Mouse (Mus musculus): Measurements from ENCODE around the gene Slc12a7.
A peak's percentile ranks its signal among the peaks of the same experiment; 100 is the strongest.

Slc12a7 gene

DNA sequence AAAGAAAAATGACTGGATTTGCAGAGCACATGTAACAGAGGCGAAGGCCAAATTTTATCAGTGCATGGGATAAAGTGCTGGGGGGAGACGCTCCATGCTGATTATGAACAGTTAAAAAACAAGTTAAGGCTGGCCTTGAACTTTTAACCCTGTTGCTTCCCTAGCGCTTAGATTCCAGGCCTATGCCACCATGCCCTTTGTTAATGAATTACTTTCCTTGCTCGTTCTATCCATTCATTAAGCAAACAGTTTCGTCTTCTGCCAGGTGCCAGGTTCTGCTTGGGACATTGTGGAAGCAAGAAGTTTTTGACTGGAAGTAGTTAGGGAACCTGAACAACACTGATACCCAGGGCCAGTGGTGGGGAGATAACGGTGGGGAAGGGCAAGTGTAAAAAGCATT is 90.8 kb downstream of the Slc12a7 start:
- no peak for DNase-seq

DNA sequence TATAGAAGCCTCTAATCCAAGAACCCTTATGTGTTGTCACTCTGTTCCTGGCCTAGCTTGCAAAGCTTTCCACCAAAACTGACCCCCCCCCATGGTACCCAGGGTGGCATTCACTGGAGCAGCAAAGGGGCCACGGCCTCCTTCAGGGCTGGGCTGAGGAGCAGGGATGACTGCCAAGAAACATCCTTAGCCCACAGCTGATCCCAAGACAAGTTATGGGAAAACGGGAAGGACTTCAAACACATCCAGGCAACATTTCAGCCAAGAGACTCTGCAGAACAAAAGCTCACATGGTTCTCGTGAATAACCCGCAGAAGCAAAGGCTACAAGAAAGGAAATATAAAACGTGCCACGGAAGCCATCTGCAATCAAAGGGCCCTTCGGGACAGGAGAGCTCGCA is 94.3 kb downstream of the Slc12a7 start:
- no peak for DNase-seq

DNA sequence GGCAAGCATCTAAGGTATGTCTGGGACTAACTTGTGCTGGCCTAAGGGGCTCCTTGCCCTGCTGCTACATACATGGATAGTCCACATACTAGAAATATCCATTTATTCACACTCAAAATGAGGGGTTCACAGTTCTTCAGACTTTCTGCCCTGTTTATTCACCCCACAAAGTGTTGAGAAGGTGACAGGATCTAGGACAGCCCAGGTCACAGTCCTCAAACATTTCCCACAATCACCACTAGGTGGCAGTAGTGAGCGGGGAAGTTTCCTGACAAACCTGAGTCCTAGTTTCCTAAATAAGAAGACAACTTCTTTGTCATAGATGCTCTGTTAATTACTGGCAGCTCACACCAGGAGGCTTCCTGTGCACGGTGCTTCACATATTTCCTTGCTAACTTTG is 98.6 kb downstream of the Slc12a7 start:
- DNase-seq: peak; percentile 76

DNA sequence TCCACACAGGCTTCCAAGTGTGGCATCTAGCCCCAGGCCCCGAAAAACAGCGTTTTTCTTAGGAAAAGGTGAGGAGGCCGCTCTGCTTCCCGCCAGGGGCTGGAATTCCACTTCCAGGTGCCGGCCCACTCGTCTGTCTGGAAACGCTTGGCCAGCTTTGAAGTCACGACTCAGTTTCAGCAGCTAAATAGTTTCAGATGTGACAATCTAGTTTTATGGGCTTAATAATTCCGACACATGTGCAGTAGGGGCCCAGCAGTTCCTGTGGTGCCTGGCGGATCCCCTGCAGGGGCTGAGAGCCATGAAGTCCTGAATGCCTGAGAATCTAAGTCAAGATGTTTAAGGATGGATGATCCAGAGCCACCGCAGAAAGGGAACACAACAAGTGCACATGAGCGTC is 100.9 kb downstream of the Slc12a7 start:
- no peak for DNase-seq

DNA sequence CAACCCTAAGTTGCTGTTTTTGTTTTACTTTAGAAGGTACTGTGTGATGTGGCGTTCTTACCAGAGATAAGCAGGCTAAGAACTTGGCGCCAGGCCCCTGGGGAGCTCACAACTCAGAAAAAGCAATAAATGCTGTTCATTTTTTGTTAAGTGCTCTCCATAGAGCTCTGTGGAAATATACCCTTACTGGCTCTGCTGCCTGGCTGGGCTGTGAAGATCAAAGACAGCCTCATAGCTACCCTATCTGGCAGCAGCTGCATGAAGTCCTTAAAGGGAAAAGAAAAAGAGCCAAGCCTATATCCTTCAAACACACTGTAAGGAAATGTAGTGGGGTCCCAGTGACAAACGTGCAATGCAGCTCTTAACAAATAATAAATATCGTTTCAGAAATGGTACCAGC is 102.9 kb downstream of the Slc12a7 start:
- DNase-seq: no peak

DNA sequence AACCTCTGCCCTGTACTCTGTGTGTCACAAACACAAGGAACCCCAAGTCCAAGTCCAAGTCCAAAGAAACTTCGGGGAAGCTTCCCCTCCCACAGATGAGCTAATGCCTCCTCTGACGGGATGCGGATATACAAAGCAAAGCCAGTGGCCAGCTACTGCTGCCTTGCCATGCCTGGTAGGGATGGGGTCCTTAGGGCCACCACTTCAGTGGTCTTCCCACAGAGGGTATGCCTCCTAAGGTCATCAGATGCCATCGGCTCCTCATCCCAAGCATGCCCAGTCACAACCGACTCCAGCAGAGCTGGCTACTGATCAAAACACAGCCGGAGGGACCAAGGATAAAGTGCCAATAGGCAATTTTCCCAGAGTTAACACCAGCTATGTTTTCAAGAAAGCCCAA is 103.6 kb downstream of the Slc12a7 start:
- DNase-seq: no peak

DNA sequence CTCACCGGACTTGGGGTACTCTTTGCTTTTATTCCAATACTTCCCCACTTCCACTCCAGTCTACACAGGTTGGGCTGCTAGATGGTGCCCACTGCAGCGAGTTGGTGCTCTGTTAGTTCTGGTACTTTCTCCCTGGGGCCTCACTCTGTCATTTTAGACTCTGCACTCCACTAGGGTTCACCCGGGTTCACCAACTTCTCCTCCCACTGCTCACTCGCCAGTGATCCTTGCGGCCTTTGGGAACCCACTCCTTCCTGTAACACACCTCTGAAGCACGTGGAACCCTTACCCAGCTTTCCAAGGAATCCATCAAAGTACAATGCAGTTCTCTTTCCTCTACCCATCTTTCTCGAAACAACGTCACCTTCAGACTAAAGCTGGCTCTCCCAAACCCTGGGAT is 104.8 kb downstream of the Slc12a7 start:
- no peak for DNase-seq

DNA sequence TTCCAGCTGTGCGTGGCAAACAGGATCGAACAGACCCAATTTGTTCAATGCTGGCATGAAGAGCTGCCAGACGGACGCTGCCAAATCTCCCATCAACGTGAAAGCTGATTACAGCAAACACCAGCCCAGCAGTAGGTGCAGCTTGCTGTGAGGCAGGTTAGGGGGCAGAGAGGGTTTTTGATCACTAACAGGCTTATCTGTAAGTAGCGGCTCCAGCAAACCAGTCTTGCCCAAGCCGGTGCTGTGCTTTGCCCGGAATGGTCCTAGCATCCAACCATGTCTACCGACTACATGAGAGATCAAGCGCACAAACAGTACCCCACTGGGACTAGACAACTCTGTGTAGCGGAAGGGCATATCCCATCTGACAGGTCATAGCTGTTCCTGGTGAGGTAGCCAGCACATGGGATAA is 106.2 kb downstream of the Slc12a7 start:
- no peak for DNase-seq

DNA sequence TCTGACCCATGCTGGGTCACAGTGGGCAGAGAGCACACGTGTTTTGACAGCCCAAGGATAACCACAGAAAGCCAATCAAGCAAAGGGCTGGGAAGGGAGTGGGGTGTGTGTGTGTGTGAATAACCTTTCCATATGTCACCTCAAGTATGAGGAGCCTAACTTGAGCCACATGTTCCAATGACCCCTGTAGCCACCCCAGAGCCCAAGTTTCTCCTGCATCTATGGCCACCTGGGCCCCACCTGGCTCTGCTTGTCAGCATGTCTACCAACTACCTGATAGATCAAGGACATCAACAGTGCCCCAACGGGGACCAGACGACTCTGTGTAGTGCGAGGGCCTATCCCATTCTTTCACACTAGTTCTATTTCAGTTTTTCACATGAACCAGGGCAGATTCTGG is 106.8 kb downstream of the Slc12a7 start:
- no peak for DNase-seq

DNA sequence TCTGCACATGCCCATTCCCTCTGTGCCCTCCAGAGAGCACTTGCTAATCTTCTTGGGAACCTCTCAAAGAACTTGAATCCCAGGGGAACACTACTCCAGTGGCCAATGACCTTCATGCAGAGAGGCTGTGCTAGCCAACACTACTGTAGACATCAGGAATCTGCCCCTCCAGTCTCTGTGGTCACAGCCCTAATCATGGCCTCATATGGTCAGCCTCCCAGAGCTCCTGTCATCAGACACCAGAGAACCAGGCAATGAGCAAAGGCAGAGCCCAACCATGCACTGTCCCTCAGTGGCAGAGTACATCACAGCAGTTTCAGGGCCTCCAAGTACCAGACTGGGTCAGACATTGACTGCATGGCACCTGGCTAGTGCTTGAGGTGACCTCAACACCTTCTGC is 109.8 kb downstream of the Slc12a7 start:
- no peak for DNase-seq

DNA sequence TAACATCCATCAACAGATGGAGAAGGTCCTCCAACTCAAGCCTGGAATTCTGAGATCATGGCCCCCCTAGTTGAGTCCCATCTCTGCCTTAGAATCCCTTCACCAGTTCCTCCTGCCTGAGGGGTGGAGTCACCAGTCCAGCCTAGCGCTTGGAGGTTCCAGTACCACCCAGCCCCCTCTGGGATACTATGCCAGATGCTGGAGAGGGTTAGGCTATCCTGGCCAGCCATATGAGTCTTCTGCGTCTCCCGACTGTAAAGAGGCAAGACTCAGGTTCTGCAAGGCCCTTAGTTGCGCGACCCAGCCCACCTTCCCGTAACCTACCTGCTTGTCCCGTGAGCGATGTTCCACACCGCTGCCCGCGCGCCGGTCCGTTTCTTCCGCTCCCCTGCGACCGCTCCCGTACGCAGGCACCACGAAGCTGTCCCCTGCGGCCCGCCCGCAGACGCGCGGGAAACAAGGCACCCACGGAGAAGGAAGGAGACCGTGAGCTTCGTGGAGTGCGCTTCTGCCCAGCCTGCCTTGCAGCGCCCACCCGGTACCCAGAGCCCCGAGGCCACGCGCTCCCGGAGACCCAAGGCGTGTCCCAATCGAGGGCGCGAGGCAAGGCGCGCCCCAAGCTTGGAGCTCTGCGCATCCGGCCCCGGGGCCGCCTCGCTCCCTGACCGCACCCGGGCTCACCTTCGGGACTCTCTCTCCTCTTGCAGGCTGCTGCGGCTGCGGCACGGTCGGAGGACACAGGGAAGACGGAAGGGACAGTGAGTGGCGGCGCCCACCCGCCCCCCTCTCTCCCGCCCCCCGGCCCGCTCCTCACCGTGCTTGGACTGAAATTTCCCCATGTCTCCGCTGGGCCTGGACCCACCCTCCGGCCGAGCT is 113.9 kb downstream of the Slc12a7 start:
- peak; percentile 32 for DNase-seq

DNA sequence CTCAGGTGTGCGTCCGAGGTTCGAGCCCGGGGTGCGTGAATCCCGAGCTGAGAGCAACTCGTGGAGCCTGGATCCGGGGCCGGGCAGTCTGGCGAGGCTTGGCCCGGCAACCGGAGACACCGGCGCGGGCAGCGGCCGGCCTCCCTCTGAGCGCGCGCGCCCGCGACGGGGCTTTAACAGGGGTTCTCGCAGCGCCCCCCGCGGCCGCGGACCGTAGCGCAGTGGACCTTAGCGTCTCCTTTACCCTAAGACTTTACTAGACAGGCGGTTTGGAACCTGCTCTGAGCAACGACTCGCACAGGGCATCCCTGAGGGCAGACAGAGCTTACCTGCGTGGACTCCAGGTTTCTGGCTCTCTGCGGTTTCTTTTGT is 114.6 kb downstream of the Slc12a7 start, which contains the start of gene Nkd2:
TSS of gene Nkd2 (minus strand) at position 167 of the 372 bp plus-strand sequence.
- DNase-seq: peak; percentile 90
